Mouse (Mus musculus) hindbrain, embryonic 10.5 days (tissue): ENCODE data around the gene Phb2. TPM values are rescaled to one million over a fixed set of nuclear protein-coding genes. Genes with fewer than 3 reads are reported as not detected.

Source experiments
- DNase-seq: peaks from one replicate; pipeline ENCODE4 v3.0.0-alpha.2; 2017; ENCODE audit warnings: low spot score
- H3K27ac ChIP-seq: fragments of 300-500 bp; sonication (generic); 2 replicates; pipeline ENCODE4 v1.5.1; 2016; ENCODE audit warnings: mild to moderate bottlenecking, moderate library complexity
- H3K27me3 ChIP-seq: fragments of 300-500 bp; sonication (generic); 2 replicates; pipeline ENCODE4 v1.6.1; 2016; ENCODE audit warnings: mild to moderate bottlenecking; ENCODE audit not compliant: poor library complexity, insufficient read depth, severe bottlenecking
- H3K36me3 ChIP-seq: fragments of 300-500 bp; sonication (generic); 2 replicates; pipeline ENCODE4 v1.6.1; 2016; ENCODE audit warnings: mild to moderate bottlenecking, moderate library complexity
- H3K4me1 ChIP-seq: fragments of 300-500 bp; sonication (generic); replicated peaks from 2 replicates; pipeline ENCODE4 v1.6.1; 2016; ENCODE audit warnings: mild to moderate bottlenecking
- H3K4me3 ChIP-seq: fragments of 300-500 bp; sonication (generic); 2 replicates; pipeline ENCODE4 v1.5.1; 2016; ENCODE audit warnings: mild to moderate bottlenecking, moderate library complexity
- H3K9me3 ChIP-seq: fragments of 300-500 bp; sonication (generic); 2 replicates; pipeline ENCODE4 v1.6.1; 2016; ENCODE audit warnings: mild to moderate bottlenecking, moderate library complexity
- WGBS: fragments of 180-500 bp; shearing (Covaris S2); methylation state at CpG from one replicate; pipeline ENCODE4 v1.1.7; 2016; 5-methylcytosine and 5-hydroxymethylcytosine counted together
- polyA plus RNA-seq: library from polyadenylated mRNA; unstranded; fragments of >200 nt; fragmentation: Nextera tagmentation; extraction: Ambion mirVana; gene quantifications from 2 replicates; pipeline ENCODE4 v1.2.1, GENCODE M21; 2016

Gene Phb2
- polyA plus RNA-seq, 1 experiment from 2014 or later, result 410 TPM

GRCm38 (mm10) chr6:124734417-124734816, 22.3 kb downstream of the Phb2 start:
- DNase-seq, result no peak
- no peak overlapping the region for H3K4me3 ChIP-seq

GRCm38 (mm10) chr6:124737040-124737439, 24.9 kb downstream of the Phb2 start:
- no peak overlapping the region for H3K4me3 ChIP-seq
- no peak overlapping the region for H3K27ac ChIP-seq
- H3K4me1 ChIP-seq, result peaks cover 41% of the 10 kb centered on the region
- no peaks in the 10 kb centered on the region for H3K27me3 ChIP-seq
- no peaks in the 10 kb centered on the region for H3K9me3 ChIP-seq
- no peaks in the 10 kb centered on the region for H3K36me3 ChIP-seq
- no peak for DNase-seq
- WGBS, result 92% methylated on average over 11 of the region's 11 CpGs

More at GRCm38 (mm10) chr6:124734417-124734816, 22.3 kb downstream of the Phb2 start:
- Histone ChIP-seq H3K4me1 (peaks cover 24% of the 10 kb centered on the region), H3K27ac (no peak overlapping the region), H3K9me3 (no peaks in the 10 kb centered on the region), H3K36me3 (no peaks in the 10 kb centered on the region), H3K27me3 (no peaks in the 10 kb centered on the region)
- 89% methylated on average over 3 of the region's 3 CpGs for WGBS

- H3K27me3 ChIP-seq, result no peaks in the 10 kb centered on the region
- peaks cover 43% of the 10 kb centered on the region for H3K4me1 ChIP-seq
- 25% methylated on average over 15 of the region's 15 CpGs for WGBS
- H3K9me3 ChIP-seq, result no peaks in the 10 kb centered on the region
- peak within 1 kb of the TSS; percentile 99 for H3K27ac ChIP-seq
- peak within 1 kb of the TSS; percentile 77 for H3K4me3 ChIP-seq
- peak; percentile 35 for DNase-seq
- peaks cover 11% of the 10 kb centered on the region for H3K36me3 ChIP-seq
Measured at GRCm38 (mm10) chr6:124738511-124739023, 26.4 kb downstream of the Phb2 start, which contains the start of gene Ptpn6. Gene Ptpn6 (minus strand): TSS chr6:124738714.

GRCm38 (mm10) chr6:124739231-124739796, 27.2 kb downstream of the Phb2 start:
- DNase-seq, result no peak
- H3K4me1 ChIP-seq, result peaks cover 43% of the 10 kb centered on the region
- peak overlapping the region; percentile 99 for H3K27ac ChIP-seq
- peak overlapping the region; percentile 77 for H3K4me3 ChIP-seq
- 88% methylated on average over 10 of the region's 10 CpGs for WGBS
- H3K36me3 ChIP-seq, result peaks cover 19% of the 10 kb centered on the region
- H3K27me3 ChIP-seq, result no peaks in the 10 kb centered on the region
- H3K9me3 ChIP-seq, result no peaks in the 10 kb centered on the region

GRCm38 (mm10) chr6:124740211-124740887, 28.2 kb downstream of the Phb2 start:
- DNase-seq, result no peak
- peak overlapping the region; percentile 99 for H3K27ac ChIP-seq
- under 1% methylated on average over 29 of the region's 29 CpGs for WGBS

GRCm38 (mm10) chr6:124740888-124741761, 29.0 kb downstream of the Phb2 start, which contains the start of gene Grcc10:
Gene Grcc10 (minus strand): TSS chr6:124741374.
- no peaks in the 10 kb centered on the region for H3K27me3 ChIP-seq
- WGBS, result under 1% methylated on average over 41 of the region's 41 CpGs
- DNase-seq, result peak; percentile 96
- H3K27ac ChIP-seq, result peak within 1 kb of the TSS; percentile 99
- no peaks in the 10 kb centered on the region for H3K9me3 ChIP-seq
- peak within 1 kb of the TSS; percentile 77 for H3K4me3 ChIP-seq
- H3K4me1 ChIP-seq, result peaks cover 59% of the 10 kb centered on the region
- H3K36me3 ChIP-seq, result peaks cover 29% of the 10 kb centered on the region

More at GRCm38 (mm10) chr6:124740211-124740887, 28.2 kb downstream of the Phb2 start:
- H3K4me1 ChIP-seq, result peaks cover 51% of the 10 kb centered on the region
- peak overlapping the region; percentile 77 for H3K4me3 ChIP-seq
- H3K36me3 ChIP-seq, result peaks cover 29% of the 10 kb centered on the region
- H3K27me3 ChIP-seq, result no peaks in the 10 kb centered on the region
- H3K9me3 ChIP-seq, result no peaks in the 10 kb centered on the region

- Histone ChIP-seq H3K4me1 (peaks cover 66% of the 10 kb centered on the region), H3K9me3 (no peaks in the 10 kb centered on the region), H3K27ac (peak overlapping the region; percentile 99), H3K36me3 (peaks cover 33% of the 10 kb centered on the region), H3K4me3 (peak overlapping the region; percentile 77), H3K27me3 (no peaks in the 10 kb centered on the region)
- 69% methylated on average over 3 of the region's 3 CpGs for WGBS
- DNase-seq, result no peak
Measured at GRCm38 (mm10) chr6:124741842-124742241, 29.7 kb downstream of the Phb2 start.

GRCm38 (mm10) chr6:124742839-124743514, 30.8 kb downstream of the Phb2 start:
- Histone ChIP-seq H3K27me3 (no peaks in the 10 kb centered on the region), H3K9me3 (no peaks in the 10 kb centered on the region), H3K4me1 (peaks cover 72% of the 10 kb centered on the region), H3K27ac (peak overlapping the region; percentile 40; the same call in 1 of the 2 replicates), H3K4me3 (no peak overlapping the region; the same call in 1 of the 2 replicates), H3K36me3 (peaks cover 44% of the 10 kb centered on the region)
- 90% methylated on average over 15 of the region's 15 CpGs for WGBS
- no peak for DNase-seq

GRCm38 (mm10) chr6:124743647-124744046, 31.5 kb downstream of the Phb2 start:
- H3K9me3 ChIP-seq, result no peaks in the 10 kb centered on the region
- DNase-seq, result no peak
- H3K27me3 ChIP-seq, result no peaks in the 10 kb centered on the region
- 90% methylated on average over 8 of the region's 8 CpGs for WGBS
- H3K4me3 ChIP-seq, result no peak overlapping the region
- H3K4me1 ChIP-seq, result peaks cover 67% of the 10 kb centered on the region
- no peak overlapping the region for H3K27ac ChIP-seq
- peaks cover 51% of the 10 kb centered on the region for H3K36me3 ChIP-seq

- H3K4me1 ChIP-seq, result peaks cover 55% of the 10 kb centered on the region
- no peaks in the 10 kb centered on the region for H3K9me3 ChIP-seq
- H3K27me3 ChIP-seq, result no peaks in the 10 kb centered on the region
- peak overlapping the region; percentile 95 for H3K27ac ChIP-seq
- WGBS, result 72% methylated on average over 26 of the region's 26 CpGs
- H3K4me3 ChIP-seq, result peak overlapping the region; percentile 68
- peaks cover 63% of the 10 kb centered on the region for H3K36me3 ChIP-seq
- no peak for DNase-seq
Measured at GRCm38 (mm10) chr6:124744755-124745321, 32.7 kb downstream of the Phb2 start.

GRCm38 (mm10) chr6:124745490-124746295, 33.6 kb downstream of the Phb2 start:
- H3K4me1 ChIP-seq, result peaks cover 48% of the 10 kb centered on the region
- DNase-seq, result peak; percentile 93
- H3K36me3 ChIP-seq, result peaks cover 71% of the 10 kb centered on the region
- WGBS, result 1% methylated on average over 85 of the region's 85 CpGs
- H3K9me3 ChIP-seq, result no peaks in the 10 kb centered on the region
- H3K27ac ChIP-seq, result peak overlapping the region; percentile 95
- H3K27me3 ChIP-seq, result no peaks in the 10 kb centered on the region
- H3K4me3 ChIP-seq, result peak overlapping the region; percentile 68
